Mouse (Mus musculus) granulocyte monocyte progenitor cell, adult 5-6 weeks (primary cell): Measurements from ENCODE around the gene Scyl1. TPM values are rescaled to one million over a fixed set of nuclear protein-coding genes. Genes with fewer than 3 reads are reported as not detected.

ENCODE experiments used
- ATAC-seq: replicated peaks from 2 replicates; pipeline ENCODE4 v1.8.0; 2016; ENCODE audit warnings: mild to moderate bottlenecking, moderate TSS enrichment, inconsistent platforms; ENCODE audit not compliant: poor library complexity, severe bottlenecking
- total RNA-seq, 2 experiments: library from RNA; stranded (forward) in 1 of 2; stranded (reverse) in 1 of 2; fragments of 200-712, 200-1000 nt in 1 of 2; fragments of >200 nt in 1 of 2; fragmentation: Nextera tagmentation in 1 of 2; gene quantifications; 2 replicates each; pipeline ENCODE4 v1.2.3; 2014 to 2017

The Scyl1 gene
- total RNA-seq, 2 experiments from 2014 or later, result 22.8 to 47.7 TPM

GRCm38 (mm10) chr19:5789066-5789465, 17.8 kb upstream of the Scyl1 start:
- no peak for ATAC-seq

- ATAC-seq, result no peak
These were observed 17.4 kb upstream of the Scyl1 start for GRCm38 (mm10) chr19:5788620-5789019.

- ATAC-seq, result no peak
These were observed 16.7 kb upstream of the Scyl1 start for GRCm38 (mm10) chr19:5787920-5788319.

- peak; percentile 79 for ATAC-seq
These were observed 16.0 kb upstream of the Scyl1 start for GRCm38 (mm10) chr19:5787128-5787635.

- peak; percentile 82 for ATAC-seq
These were observed 15.4 kb upstream of the Scyl1 start for GRCm38 (mm10) chr19:5786441-5787114.

- peak; percentile 17; the same call in 1 of the 2 replicates for ATAC-seq
These were observed 13.8 kb upstream of the Scyl1 start for GRCm38 (mm10) chr19:5784958-5785577.

GRCm38 (mm10) chr19:5782121-5782520, 10.9 kb upstream of the Scyl1 start:
- ATAC-seq, result no peak

GRCm38 (mm10) chr19:5781532-5781931, 10.3 kb upstream of the Scyl1 start:
- ATAC-seq, result no peak

GRCm38 (mm10) chr19:5780203-5780602, 9.0 kb upstream of the Scyl1 start:
- ATAC-seq, result no peak

- ATAC-seq, result no peak
These were observed 7.1 kb upstream of the Scyl1 start for GRCm38 (mm10) chr19:5778312-5778711.

GRCm38 (mm10) chr19:5777387-5778032, 6.3 kb upstream of the Scyl1 start:
- ATAC-seq, result peak; percentile 65

GRCm38 (mm10) chr19:5770311-5770710, 908 bp downstream of the Scyl1 start:
- no peak for ATAC-seq

GRCm38 (mm10) chr19:5767271-5767670, 3.9 kb downstream of the Scyl1 start:
- no peak for ATAC-seq

GRCm38 (mm10) chr19:5763163-5763562, 8.1 kb downstream of the Scyl1 start:
- no peak for ATAC-seq

- ATAC-seq, result no peak
These were observed 12.3 kb downstream of the Scyl1 start for GRCm38 (mm10) chr19:5758878-5759403.

GRCm38 (mm10) chr19:5756991-5757636, 14.1 kb downstream of the Scyl1 start:
- no peak for ATAC-seq

- no peak for ATAC-seq
These were observed 14.8 kb downstream of the Scyl1 start for GRCm38 (mm10) chr19:5756321-5756985.

- ATAC-seq, result no peak
These were observed 19.5 kb downstream of the Scyl1 start for GRCm38 (mm10) chr19:5751742-5752141.

- no peak for ATAC-seq
These were observed 20.3 kb downstream of the Scyl1 start for GRCm38 (mm10) chr19:5750951-5751350.

GRCm38 (mm10) chr19:5749476-5749875, 21.7 kb downstream of the Scyl1 start:
- no peak for ATAC-seq
